Mouse (Mus musculus) megakaryocyte, adult 5-6 weeks (primary cell): ENCODE results near the gene Guca2a. TPM values are rescaled to one million over a fixed set of nuclear protein-coding genes. Genes with fewer than 3 reads are reported as not detected.

Experiments
- ATAC-seq: 2 replicates; pipeline ENCODE4 v1.8.0; 2016; ENCODE audit warnings: mild to moderate bottlenecking, inconsistent platforms; ENCODE audit not compliant: poor library complexity, severe bottlenecking
- total RNA-seq, 2 experiments: library from RNA; stranded (forward) in 1 of 2; stranded (reverse) in 1 of 2; fragments of 153-499, 151-499 nt in 1 of 2; fragments of 221-1000, 200-1000 nt in 1 of 2; gene quantifications; 2 replicates each; pipeline versions ENCODE4 v1.2.3 to v1.2.4; 2015 to 2017

The Guca2a gene
- total RNA-seq, 2 experiments from 2014 or later: not detected

GRCm38 (mm10) chr4:119637946-119638345 lies 442 bp downstream of the Guca2a start:
- ATAC-seq: no peak

GRCm38 (mm10) chr4:119638656-119639055 lies 1.2 kb downstream of the Guca2a start:
- ATAC-seq: no peak

- ATAC-seq: no peak
These were observed 5.2 kb downstream of the Guca2a start for GRCm38 (mm10) chr4:119642666-119643065.

- ATAC-seq: no peak
These were observed 19.5 kb downstream of the Guca2a start for GRCm38 (mm10) chr4:119657011-119657410.

GRCm38 (mm10) chr4:119658246-119658645 lies 20.7 kb downstream of the Guca2a start:
- no peak for ATAC-seq

GRCm38 (mm10) chr4:119658731-119659130 lies 21.2 kb downstream of the Guca2a start, which contains the start of gene Guca2b:
Gene Guca2b, minus strand, starts transcription at chr4:119658954.
- no peak for ATAC-seq

- ATAC-seq: no peak
These were observed 22.5 kb downstream of the Guca2a start for GRCm38 (mm10) chr4:119660007-119660406.

GRCm38 (mm10) chr4:119662151-119662550 lies 24.6 kb downstream of the Guca2a start:
- ATAC-seq: no peak

- 0 out of 2 replicates have a peak, but pooled peaks have one; percentile 24 for ATAC-seq
These were observed 25.5 kb downstream of the Guca2a start for GRCm38 (mm10) chr4:119662976-119663375.

- ATAC-seq: peak; percentile 56
These were observed 26.0 kb downstream of the Guca2a start for GRCm38 (mm10) chr4:119663409-119664095.

- no peak for ATAC-seq
These were observed 27.7 kb downstream of the Guca2a start for GRCm38 (mm10) chr4:119665166-119665565.

GRCm38 (mm10) chr4:119666116-119666515 lies 28.6 kb downstream of the Guca2a start:
- no peak for ATAC-seq

GRCm38 (mm10) chr4:119667454-119667853 lies 29.9 kb downstream of the Guca2a start:
- ATAC-seq: peak; percentile 61

- ATAC-seq: no peak
These were observed 30.7 kb downstream of the Guca2a start for GRCm38 (mm10) chr4:119668185-119668584.

- no peak for ATAC-seq
These were observed 31.1 kb downstream of the Guca2a start for GRCm38 (mm10) chr4:119668596-119668995.

- ATAC-seq: no peak
These were observed 32.1 kb downstream of the Guca2a start for GRCm38 (mm10) chr4:119669356-119670209.

- ATAC-seq: no peak
These were observed 32.7 kb downstream of the Guca2a start for GRCm38 (mm10) chr4:119670210-119670555.

- ATAC-seq: no peak
These were observed 33.2 kb downstream of the Guca2a start for GRCm38 (mm10) chr4:119670736-119671135.

- no peak for ATAC-seq
These were observed 33.7 kb downstream of the Guca2a start for GRCm38 (mm10) chr4:119671164-119671563.

GRCm38 (mm10) chr4:119672685-119673084 lies 35.2 kb downstream of the Guca2a start:
- peak; percentile 38 for ATAC-seq

- ATAC-seq: no peak
These were observed 45.1 kb downstream of the Guca2a start for GRCm38 (mm10) chr4:119682596-119682995.

- no peak for ATAC-seq
These were observed 48.2 kb downstream of the Guca2a start for GRCm38 (mm10) chr4:119685746-119686145.
